Comparison of ENCODE assay signal across 19 mouse cellular contexts in the genomic region with DNA sequence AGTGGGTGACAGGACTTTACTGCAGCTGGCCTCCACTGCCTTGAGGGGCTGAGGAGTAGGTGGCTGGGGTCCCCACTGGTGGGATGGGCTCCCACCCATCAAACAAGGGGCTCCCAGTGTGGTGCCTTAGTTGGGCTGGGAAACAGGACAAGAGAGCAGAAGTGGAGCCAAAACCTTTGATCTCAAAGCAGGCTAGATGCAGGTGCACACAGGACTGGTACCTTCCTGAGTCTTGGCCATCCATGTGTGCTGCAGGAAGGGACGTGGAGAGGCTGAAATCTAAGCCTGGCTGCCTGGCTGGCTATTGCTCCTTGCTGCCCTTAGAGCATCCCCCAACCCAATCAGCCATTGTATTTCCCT. TPM values are rescaled to one million over a fixed set of nuclear protein-coding genes. Genes with fewer than 3 reads are reported as not detected.
DNase-seq lines count a peak whose midpoint lies in the region; ATAC-seq lines count a peak whose summit lies in the region.
"Had no signal": no experiment of that assay in that cellular context is flagged by ENCODE, and none has a peak within 500 bp of the region (broad histone marks: within the 10 kb centered on the region; RNA-seq: fewer than 3 reads in every experiment).

No protein-coding gene starts in this region.

- H3K36me3 ChIP-seq in hindbrain, embryonic 10.5 days, result no peaks in the 10 kb centered on the region
- no peaks in the 10 kb centered on the region for H3K36me3 ChIP-seq in hindbrain, embryonic 13.5 days
- H3K36me3 ChIP-seq: embryonic facial prominence, embryonic 12.5 days; embryonic facial prominence, embryonic 15.5 days; hindbrain, embryonic 15.5 days; intestine, embryonic 15.5 days had no signal

- H3K9me3 ChIP-seq in hindbrain, embryonic 10.5 days, result no peaks in the 10 kb centered on the region
- no peaks in the 10 kb centered on the region for H3K9me3 ChIP-seq in hindbrain, embryonic 13.5 days
- H3K9me3 ChIP-seq: embryonic facial prominence, embryonic 12.5 days; embryonic facial prominence, embryonic 15.5 days; hindbrain, embryonic 15.5 days; intestine, embryonic 15.5 days had no signal

- peaks cover 66% of the 10 kb centered on the region for H3K4me1 ChIP-seq in hindbrain, embryonic 10.5 days (replicated peaks)
- H3K4me1 ChIP-seq in hindbrain, embryonic 13.5 days (replicated peaks), result peaks cover 22% of the 10 kb centered on the region

- WGBS in hindbrain, embryonic 10.5 days, result 69% methylated on average over 1 of the region's 1 CpGs
- 86% methylated on average over 1 of the region's 1 CpGs for WGBS in hindbrain, embryonic 13.5 days

- no peak for DNase-seq in cerebellum, adult 11 months
- DNase-seq in hindbrain, embryonic 10.5 days (ENCODE audit: low spot score), result no peak
- peak; percentile 94 for DNase-seq in brain, adult 2 months (ENCODE audit: low read depth, low spot score)
- no peak for DNase-seq in thymus, postnatal 4 days
- DNase-seq: adrenal gland, adult 8-10 months; adrenal gland, postnatal 25 days; heart, adult 11 months; kidney, adult 11 months had no signal

- H3K9ac ChIP-seq in hindbrain, embryonic 13.5 days, result no peak overlapping the region
- H3K9ac ChIP-seq: embryonic facial prominence, embryonic 12.5 days; embryonic facial prominence, embryonic 15.5 days; forebrain, postnatal 0 days; hindbrain, embryonic 15.5 days; intestine, embryonic 15.5 days had no signal

- no peak overlapping the region for H3K4me2 ChIP-seq in hindbrain, embryonic 13.5 days
- H3K4me2 ChIP-seq: embryonic facial prominence, embryonic 12.5 days; embryonic facial prominence, embryonic 15.5 days; heart, embryonic 11.5 days; hindbrain, embryonic 15.5 days; intestine, embryonic 15.5 days had no signal

- 0 out of 2 replicates have a peak overlapping the region, but pooled peaks have one; percentile 72 for H3K27ac ChIP-seq in hindbrain, embryonic 10.5 days
- no peak overlapping the region for H3K27ac ChIP-seq in hindbrain, embryonic 13.5 days
- H3K27ac ChIP-seq: embryonic facial prominence, embryonic 12.5 days; embryonic facial prominence, embryonic 15.5 days; gastrocnemius, adult 2 months; hindbrain, embryonic 15.5 days; intestine, embryonic 15.5 days had no signal

- peaks cover 50% of the 10 kb centered on the region for H3K27me3 ChIP-seq in hindbrain, embryonic 10.5 days (ENCODE audit: insufficient read depth, poor library complexity, severe bottlenecking)
- peaks cover 23% of the 10 kb centered on the region for H3K27me3 ChIP-seq in hindbrain, embryonic 13.5 days
- H3K27me3 ChIP-seq: embryonic facial prominence, embryonic 15.5 days; hindbrain, embryonic 15.5 days; intestine, embryonic 15.5 days had no signal

- peak; percentile 18; the same call in 1 of the 2 replicates for ATAC-seq in cerebellum, adult (ENCODE audit: insufficient number of reproducible peaks, low FRiP score, low TSS enrichment)
- no peak for ATAC-seq in hindbrain, embryonic 13.5 days (ENCODE audit: low FRiP score)
- ATAC-seq: activated CD4-positive, CD25-positive, alpha-beta regulatory T cell, adult 4 months had no signal

- H3K4me3 ChIP-seq in hindbrain, embryonic 10.5 days, result no peak overlapping the region
- no peak overlapping the region for H3K4me3 ChIP-seq in hindbrain, embryonic 13.5 days
- H3K4me3 ChIP-seq: embryonic facial prominence, embryonic 12.5 days; embryonic facial prominence, embryonic 15.5 days; gastrocnemius, adult 2 months; hindbrain, embryonic 15.5 days; intestine, embryonic 15.5 days had no signal

RNA-seq across cellular contexts. Expression of a gene that starts 4.8 kb away (rescaled TPM):
- 0.80 and 1.2 TPM in 2 replicates for polyA plus RNA-seq in hindbrain, embryonic 10.5 days (2016; fragmentation: Nextera tagmentation; extraction: Ambion mirVana)
- 1.5 and 1.8 TPM in 2 replicates for polyA plus RNA-seq in hindbrain, embryonic 13.5 days (2015; fragmentation: Nextera tagmentation; extraction: Ambion mirVana)
- polyA plus RNA-seq: heart, postnatal 0 days had no signal
